Mouse (Mus musculus) skeletal muscle tissue, adult 2 months (tissue): ENCODE measurements at regions not wholly inside any gene's neighbourhood (a gene's known extent, or its start where the extent isn't known, plus 50 kb on each side); places are given as distances from the start of the nearest gene placed in this dataset.
A peak's percentile ranks its signal among the peaks of the same experiment; 100 is the strongest.

Experiments used
- DNase-seq: peaks from one replicate; pipeline ENCODE4 v3.0.0-alpha.2; 2012; ENCODE audit warnings: low read depth, low spot score

DNA sequence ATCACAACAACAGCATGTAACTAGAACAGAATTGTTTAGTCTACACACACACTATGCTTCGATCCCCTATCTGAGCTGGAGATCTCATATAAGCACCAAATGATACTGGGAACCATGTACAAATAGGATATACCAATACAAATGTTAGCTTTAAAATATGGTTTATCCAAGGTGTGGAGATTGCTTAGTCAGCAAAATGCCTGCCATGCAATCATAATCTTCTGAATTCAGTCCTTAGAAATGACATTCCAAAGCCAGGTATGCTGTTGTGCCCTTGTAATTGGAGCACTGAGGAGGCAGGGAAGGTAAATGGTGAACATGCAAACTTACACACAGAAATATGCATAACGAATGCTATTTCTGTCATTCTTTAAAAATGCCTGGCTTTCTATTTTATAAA, 54.0 kb upstream of the Thsd7b start:
- DNase-seq: no peak

DNA sequence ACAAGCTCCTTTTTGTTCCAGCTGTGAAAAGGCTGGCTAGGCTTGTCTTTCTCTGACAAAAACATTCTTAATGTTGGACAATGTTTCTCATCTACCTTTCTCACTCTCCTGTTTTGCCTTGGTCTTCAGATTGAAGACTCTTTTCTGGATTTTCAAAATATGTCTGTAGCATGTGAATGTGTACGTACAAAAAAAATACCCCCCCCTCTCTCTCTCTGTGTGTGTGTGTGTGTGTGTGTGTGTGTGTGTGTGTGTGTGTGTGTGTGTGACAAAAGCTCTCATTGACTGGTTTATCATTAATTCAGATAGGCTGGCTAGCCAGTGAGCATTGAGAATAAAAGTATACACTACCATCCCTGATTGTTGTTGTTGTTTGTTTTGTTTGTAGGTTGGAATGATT, 64.3 kb upstream of the Thsd7b start:
- no peak for DNase-seq

DNA sequence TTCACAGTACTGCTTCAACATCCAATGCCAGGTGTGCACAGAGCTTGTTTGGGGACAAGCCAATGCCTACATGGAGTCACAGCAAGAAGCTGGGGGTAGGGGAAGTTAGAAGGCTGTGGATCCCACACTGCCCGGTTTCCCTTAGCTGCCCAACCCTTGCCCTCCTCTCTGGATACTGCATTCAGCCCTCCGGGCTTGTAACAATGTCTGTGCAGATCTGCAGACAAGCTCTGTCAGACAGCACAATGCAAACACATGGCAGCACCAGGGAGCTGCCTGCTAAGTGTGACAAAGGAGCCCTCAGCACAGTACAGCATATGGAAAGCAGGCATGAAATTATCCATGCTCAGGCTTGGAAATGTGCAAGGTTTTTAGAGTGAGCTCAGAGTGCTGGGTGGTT, 64.7 kb upstream of the Thsd7b start:
- no peak for DNase-seq

DNA sequence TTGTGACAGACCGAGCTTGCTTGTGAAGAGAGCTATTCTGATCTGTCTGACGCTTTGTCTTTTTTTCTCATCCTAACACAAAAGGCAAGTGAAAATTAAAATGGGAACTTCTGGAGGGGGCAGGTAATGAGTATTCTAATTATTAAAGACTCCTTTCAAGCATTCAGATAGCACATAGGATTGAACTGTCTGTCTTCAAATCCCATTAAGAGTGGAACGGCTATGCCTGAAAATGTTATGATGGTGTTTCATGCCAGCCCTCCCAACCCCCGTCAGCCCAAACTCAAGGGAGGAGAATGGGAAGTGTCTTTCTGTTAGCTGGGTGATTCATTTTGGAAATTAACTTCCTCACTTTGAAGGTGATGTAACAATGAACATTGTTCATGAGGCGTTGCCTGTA, 65.4 kb upstream of the Thsd7b start:
- no peak for DNase-seq

DNA sequence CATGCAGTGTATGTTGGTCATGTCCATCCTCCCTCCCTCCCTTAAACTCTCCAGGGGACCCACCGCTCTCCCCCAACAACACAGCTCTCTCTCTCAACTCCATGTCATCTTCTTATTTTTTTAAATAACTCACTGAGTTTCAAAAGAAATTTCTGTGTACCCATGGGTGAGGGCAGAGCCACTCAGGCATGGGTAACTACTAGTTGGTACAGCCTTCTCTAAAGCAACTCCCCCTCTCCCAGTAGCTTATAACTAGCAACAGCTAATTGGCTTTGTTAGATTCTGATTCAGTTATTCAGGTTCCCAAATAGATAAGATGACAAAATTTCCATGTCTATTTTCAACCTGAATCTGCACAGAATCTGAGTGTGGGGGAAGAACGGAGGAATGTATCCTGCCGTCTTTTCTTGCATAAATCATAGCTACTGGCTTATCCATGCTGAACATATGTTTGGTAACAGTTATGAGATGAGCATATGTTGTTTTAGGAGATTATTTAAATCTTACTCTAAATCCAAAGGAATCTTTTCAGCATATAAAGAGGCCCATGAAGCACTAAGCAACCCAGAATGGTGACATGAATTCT, 92.8 kb upstream of the Thsd7b start:
- no peak for DNase-seq

DNA sequence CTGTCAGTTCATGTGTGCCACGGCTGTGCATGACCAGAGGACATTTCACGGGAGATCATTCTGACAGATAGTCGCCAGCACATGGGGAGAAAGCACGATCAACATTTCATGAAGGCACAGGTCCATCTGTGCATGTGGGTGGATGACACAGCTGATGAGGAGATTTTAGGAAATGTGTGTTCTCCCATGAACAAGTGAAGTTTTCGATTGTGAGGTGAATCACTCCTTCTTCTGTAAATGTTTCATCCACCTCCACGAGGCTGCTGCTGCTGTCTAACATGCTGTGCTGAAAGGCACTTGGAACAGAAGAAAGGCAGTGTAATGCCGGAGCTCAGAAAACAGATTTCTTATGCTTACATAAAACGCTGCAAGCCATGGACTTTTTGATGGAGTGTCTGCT, 103.2 kb upstream of the Thsd7b start:
- no peak for DNase-seq

DNA sequence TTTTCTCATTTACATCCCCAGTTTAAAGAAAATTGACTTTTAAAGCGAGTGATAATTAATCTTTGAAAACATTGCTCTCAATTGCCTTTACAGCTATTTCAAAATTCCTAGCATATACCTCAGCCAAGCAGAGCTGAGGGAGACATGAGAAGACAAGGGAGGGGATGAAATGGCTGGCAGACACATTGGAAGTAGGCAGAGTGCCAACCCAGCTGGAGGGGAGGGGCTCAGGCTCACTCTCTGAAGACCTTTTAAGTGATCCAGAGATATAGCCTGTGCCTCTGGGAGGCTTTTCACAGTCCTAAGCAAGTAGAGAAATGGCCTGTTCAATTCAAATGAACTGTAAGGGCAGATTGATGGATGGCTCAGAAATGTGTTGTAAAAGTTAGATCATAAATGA, 122.5 kb upstream of the Thsd7b start:
- DNase-seq: no peak

DNA sequence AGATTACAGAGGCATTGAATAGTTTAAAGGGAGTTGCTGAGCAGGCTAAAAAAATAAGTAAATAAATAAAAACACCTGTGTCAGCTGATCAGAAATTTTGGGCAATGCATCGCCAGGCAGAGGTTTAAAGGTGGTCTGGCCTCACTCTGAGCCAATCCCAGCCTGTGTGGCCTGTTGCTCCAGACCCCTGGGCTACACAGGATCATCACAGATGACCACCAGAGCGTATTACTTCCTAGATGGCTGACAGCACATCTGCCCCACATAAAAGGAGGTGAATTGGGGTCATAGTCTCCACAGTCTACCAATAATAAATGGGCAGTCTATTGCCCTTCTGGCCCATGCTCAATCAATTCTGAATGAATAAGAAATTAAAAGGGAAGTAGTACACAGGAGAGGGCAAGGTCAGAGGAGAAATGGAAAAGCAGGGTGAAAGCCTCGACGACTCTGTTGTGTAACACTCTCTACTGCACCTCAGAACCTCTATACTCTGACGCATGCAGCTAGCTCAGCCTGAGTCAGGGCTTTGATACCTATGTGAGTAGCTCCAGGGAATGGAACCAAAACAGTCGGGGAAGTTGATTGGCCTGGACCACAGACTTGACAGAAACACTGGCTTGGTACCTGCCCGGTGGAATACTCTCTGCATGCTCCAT, 124.2 kb upstream of the Thsd7b start:
- DNase-seq: no peak

DNA sequence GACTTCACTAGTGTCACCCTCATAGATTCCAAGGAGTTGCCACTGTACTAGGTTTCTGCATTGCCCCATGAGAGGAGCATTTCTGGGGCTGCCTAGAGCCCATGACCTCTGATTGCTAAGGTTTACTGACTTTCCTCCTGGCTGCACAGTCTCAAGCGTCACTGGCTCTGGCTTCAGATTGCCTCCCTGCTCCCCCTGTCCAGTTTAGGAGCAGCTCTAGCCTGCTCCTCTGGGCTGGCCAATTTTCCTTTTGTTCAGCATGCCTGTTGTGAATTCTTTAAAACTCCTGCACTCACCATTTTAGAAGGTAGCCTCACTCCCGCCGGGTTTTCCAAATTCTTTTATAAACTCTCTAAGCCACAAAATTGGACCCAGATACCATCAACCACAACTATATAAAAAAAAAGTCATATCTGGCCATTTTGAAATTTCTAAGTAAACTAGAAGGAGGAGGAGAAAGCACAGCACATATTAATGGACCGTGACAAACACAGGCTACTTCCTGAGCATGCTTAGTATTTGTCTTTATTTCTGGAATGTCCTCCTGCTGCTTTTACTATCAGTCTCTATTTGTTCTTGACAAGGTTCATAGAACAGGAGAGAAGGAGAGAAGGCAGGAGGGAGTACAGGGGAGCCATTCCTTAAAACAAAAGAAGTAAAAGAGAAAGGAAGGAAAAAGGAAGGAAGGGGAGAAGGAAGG, 126.6 kb upstream of the Thsd7b start:
- DNase-seq: no peak

DNA sequence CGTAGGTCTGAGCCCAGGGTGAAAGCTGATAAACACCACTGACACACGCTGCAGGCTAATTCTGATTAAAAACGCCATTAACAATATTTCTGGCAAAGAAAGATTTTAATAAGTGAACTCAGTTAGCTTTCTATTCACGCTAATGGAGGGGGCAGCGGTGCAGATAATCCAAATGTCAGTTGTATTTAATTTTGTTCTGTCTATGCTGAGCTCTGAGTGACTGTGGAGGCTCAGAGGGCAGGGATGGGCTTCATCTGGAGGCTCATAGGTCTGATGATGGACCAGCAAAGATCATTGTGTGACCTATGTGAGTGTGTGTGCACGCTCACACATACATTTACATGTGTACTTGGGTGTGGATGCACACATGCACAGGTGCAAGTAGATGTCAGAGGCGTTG, 134.3 kb upstream of the Thsd7b start:
- DNase-seq: no peak

DNA sequence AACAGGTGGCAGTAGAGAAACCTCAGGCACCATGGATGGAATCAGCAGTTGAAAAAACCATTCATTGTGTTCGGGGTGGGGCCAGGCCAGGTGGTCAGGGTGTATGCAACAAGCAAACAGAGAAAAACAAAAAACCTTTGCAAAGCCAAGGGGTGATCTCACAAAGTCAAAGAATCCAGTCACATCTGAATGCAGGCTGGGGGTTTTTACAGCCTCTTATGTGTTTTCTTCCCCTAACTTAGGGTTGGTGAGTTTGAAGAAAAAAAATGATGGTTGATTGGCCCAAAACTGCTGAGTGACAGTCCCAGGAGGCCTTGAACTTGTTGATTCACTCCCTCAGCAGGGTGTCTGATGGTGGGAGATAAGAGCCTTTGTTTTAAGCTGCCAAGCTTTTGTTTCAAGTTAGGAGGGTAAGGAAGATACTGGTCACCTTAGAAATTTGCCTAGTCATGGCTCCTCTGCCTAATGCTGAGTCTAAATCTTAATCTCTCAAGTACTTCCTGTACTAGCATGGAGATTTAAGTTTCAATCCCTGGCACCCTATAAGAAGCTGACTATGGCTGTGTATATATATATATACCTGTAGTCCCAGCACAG, 166.0 kb upstream of the Thsd7b start:
- DNase-seq: no peak

DNA sequence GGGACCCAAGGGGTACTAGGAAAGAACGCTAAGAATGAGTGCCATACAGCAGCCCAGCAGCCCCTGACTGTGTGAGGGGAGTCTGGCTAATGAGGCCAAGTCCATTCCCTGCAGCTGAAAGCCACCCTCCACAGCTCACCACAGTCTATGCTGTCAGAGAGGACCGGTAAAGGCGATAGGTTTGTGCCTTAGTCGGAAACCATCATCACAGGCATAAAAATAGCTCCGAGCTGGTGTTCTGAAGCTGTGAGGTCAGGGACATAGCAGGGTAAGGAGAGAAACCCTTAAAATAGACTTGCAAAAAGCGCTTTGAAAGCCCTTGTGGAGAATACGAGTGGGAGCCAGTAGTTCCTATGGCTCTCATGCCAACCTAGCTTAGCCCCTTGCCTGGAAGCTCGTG, 172.1 kb upstream of the Thsd7b start:
- DNase-seq: peak; percentile 12

DNA sequence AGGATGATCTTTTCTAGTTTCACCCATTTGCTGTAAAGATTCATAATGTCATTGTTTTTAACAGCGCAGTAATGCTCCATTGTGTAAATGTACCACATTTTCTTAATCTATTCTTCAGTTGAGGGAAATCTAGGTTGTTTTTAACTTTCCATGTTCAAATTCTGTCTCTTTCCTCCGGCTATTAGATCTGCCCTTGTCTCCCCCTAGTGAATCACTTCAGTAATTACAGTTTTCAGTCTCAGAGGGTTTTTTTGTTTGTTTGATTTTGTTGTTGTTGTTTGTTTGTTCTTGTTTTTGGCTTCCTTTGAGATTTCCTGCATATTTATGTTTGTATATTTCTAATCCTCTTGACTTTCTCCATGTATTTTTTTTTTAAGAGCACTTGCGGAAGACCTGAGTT, 194.8 kb upstream of the Thsd7b start:
- no peak for DNase-seq

DNA sequence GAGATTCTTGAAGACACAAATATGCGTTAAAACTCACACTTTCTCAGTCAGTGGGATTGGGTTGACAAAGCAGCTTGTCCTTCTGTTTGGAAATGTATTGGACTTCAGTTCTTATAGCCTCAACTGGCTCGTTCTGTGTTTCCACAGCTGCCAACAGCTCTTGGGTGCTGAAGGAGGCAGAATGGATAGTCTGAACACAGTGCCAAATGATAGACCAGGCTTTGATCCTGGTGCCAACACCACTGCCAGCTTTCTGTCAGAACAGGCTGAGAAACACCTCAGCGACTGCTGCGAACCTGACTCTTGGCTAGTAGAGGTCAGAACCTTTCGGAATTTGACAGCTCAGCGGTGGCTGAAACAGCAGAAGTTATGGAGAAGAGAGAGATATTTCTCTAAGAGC, 215.9 kb upstream of the Thsd7b start:
- peak; percentile 2 for DNase-seq

DNA sequence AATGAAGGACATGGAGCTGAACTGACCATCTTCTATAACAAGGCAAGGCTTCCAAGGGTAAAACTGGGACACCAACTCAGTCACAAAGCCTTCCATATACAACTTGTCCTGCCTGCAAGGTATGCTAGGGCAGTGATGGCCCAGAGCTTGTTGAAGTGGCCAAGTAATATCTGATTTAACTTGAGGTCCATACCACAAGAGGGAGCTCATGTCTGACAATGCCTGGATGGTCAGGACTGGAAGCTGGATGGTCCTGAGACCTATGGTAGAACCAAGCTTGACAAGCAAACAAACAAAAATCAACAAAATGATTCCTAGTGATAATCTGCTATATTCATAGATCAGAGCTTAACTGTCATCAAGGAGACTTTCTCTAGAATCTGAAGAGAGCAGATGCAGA, 217.8 kb upstream of the Thsd7b start:
- DNase-seq: no peak

DNA sequence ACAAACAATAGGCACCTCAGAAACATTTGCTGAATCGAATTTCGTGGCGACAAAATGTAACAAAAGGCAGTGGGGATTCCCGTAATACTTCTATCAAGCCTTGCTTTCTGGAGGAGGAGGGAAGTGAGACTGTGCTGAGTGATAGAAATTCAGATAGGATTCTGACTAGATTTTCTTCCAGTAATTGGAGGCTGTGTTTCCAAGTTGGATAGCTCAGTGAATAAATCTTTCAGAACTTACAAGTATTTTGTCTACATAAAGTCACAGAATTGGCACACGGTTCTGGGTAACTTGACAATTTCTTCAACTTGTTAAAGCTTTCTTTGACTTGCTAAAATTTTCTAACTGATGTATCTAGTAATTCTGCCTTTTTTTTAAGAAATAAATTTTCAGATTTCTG, 239.4 kb upstream of the Thsd7b start:
- DNase-seq: no peak

DNA sequence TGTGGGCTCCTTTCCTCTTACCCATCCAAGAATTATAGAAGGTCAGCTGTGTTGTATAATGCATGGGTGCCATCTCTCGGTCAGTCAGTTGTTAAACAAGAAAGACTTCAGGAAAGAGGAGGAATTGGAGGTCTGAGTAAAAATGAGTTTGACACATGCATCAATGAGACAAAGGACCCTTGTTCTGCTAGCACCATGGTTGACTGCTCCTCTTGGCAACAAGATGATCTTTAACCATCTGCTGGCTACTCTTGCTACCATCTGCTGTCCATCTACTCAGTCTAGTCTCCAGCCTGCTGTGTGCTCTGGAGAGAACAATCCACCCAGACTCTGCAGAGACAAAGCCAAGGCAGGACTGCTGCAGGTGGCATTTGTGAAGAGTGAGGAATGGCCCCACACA, 267.2 kb upstream of the Thsd7b start:
- no peak for DNase-seq

DNA sequence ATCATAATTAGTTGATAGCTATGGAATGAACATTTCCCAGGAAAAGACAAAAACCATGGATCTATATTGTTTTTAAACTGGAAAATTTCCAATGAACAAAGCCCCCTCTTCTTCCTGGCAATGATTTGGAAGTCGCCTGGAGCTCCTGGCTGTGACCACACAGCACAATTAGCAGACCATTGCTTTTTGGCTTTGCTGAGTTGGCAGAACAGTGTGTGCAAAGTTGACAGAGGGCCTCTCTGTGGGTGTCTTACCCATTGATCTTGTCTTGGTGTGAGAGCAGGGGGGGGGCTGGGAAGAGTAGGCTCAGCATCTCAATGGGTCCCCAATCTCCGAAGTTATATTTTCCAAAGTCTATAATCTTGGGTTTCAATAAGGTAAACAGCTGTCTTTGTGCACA, 270.8 kb upstream of the Thsd7b start:
- DNase-seq: no peak

DNA sequence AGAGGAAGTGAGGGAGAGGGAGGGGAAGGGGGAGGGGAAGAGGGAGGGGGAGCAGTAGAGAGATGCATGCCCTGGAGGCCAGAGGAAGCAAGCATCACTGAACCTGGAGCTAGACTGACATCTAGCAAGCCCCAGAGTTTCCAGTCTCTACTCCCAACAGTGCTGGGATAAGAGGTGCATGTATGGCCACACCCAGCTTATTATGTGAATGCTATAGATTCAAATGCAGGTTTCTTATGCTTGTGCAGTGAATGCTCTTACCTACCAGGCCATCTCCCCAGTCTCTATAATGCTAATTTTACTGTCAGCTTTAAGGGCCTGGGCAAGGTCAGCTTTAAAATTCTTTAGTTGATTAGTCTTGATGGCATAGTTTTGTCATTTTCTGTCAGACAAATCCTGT, 271.3 kb upstream of the Thsd7b start:
- DNase-seq: no peak

DNA sequence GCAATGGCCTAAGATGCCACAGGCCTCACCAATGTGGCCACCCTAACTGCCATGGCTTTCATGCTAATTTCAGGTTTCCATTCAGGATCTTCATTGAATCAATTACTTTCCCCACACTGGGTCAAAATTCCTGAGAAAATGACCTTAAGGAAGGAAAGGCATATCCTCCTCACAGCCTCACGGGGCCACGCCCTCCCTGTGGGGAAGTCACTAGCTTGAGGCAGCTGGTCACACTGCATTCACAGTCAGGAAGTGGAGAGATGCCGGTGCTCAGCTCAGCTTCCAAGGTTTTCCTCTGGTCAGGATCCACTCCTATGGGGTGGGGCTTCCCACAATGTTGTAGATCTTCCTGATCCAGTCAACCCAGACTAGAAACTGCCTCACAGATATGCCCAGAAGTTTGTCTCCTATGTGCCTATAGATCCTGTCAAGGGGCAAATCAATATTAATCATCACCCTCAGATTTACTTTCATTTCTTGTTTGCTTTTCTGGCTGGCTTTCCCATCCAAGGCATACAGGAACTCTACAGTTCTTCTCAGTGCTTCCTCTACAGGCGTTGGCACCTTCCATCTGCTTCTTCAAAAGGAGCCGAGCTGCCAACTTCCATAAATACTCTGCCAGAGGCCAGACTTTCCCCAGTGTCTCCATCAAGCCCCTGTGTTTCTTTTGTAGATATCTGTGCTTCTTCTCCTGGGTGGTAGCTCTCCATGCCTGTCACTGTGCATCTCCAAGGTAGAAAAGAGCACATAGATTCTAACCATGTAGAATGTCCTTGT, 273.2 kb upstream of the Thsd7b start:
- DNase-seq: no peak

DNA sequence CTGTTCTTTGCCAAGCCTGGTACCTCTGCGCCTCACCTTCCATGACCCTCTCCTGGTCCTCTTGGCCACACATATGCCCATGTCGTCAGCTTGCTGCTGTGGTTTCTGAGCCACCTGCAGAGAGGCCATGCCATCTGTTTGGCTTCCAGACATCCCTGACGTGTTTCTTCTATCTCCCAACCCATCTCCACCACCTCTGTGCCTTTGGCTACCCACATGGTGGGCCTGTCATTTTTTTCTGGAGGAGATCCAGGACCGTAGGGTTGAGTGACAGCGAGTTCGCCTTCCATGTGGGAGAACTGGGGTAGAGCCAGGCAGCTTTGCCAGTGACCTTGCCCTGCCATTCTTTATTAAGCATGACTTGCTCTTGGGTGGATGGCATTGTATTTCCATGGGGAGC, 278.4 kb upstream of the Thsd7b start:
- DNase-seq: no peak

DNA sequence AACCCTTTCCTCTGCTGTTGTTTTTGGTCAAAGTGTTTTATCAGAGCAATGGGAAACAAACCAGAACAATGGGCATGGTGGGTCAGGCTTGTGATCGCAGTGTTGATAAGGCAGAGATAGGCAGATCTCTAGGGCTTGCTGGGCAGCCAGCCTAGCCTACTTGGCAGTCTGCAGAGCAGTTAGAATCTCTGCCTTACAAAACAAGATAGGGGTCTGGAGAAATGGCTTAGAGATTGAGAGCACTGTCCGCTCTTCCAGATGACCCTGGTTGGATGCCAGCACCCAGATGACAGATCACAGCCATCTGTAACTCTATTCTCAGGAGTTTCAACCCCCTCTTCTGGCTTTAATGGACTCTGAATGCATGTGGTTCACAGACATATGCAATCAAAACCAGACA, 289.7 kb upstream of the Thsd7b start:
- DNase-seq: no peak
